Mouse (Mus musculus) urinary bladder, postnatal 4 days (tissue): ENCODE results near the gene Mblac2.
"Not testable (repeated sequence)": the region's sequence is repeated elsewhere in the genome, so short reads cannot be mapped to it uniquely, and the experiment has no call there.

ENCODE experiments used
- DNase-seq, 2 experiments: peaks; one replicate each; pipeline ENCODE4 v3.0.0; 2021 to 2022; ENCODE audit warnings: low spot score in 2 of 2

Gene Mblac2

DNA sequence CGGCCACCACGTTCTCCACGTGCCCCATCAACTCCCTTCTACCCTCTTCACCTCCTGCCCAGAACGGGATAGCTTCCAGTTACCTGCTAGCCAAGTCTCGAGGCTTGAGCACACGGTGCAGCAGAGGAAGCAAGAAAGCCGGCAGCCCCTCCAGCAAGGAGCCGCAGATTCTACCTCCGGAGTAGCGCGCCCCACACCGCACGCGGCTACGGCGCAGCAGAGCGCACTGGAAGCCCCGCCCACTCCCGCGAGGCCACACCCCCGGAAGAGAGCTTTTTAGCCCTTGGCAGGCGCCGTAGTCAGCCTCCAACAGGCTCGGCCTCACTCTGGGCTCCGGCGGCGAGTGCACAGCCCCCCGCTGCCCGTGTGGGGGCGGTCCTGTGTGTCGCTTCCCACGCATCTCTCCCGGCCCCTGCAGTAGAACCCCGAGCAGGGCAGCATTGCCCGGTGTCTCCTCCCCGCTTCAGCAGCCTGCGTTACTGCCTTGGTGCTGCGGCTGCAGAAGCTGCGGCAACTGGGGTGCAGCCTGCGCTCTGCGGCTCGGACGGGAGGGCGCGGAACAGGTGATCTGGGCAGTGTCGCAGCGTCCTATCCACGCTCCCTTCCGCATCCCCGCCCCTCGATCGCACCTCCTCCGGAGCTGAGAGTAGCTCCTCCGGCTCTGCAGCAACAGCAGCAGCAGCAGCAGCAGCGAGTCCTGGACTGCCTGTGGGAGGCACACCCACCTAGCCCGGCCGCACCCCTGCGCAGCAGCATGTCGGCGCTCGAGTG, at the start of gene Mblac2, which contains the start of gene Polr3g:
Mblac2 (plus strand) TSS at position 567 of the 771 bp plus-strand sequence.
Polr3g (minus strand) TSS at position 239 of the 771 bp plus-strand sequence.
- peak; percentile 92 to 96 for DNase-seq

DNA sequence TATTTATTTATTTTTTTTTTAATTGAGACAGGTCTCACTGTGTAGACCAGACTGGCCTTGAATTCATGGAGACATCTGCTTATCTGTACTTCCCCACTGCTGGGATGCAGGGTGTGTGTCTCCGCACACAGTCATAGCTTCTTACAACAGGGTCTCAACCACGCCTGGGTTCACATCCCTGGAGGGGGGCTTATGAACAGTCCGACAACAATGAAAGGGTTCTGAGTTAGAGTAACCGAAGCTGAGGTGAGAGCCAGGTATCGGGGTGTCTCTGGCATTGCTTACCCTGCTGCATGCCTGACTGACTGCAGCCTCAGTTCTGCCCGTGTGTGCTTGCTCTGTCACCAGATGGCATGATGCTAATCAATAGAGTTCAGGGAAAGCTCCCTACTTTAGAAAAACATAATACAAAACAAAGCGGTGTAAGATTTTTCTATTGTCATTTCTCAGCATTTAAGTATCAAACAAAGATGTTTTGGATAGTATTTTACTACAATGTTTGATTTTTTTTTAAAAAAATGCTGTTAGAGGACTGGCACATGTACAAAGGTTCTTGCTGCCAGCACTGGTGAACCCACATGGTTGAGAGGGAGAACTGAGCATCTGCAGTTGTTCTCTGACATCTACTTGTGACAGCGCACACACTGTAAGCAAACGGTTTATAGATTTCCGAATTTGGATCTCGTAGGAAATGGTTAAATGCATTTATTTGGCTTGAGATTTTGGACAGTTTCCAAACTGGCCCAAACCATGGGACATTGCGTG, 47.4 kb upstream of the Mblac2 start:
- no peak for DNase-seq

DNA sequence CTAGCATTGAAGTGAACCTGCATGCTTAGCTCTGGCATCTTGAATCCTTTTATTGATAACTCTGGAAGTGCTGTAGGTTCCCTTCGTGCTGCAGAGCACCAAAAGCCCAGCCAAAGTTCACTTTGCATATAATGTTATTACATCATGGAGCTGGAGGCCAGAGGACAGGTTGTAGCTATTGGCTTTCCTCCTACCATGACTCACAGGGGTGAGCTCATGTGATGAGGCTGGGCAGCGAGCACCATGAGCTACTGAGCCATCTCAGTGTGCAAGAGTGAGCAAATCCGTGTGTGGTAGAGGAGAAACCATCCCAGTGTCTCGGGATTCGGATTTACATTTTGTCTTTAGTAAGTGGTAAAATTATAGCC, 46.8 kb upstream of the Mblac2 start:
- no peak for DNase-seq

DNA sequence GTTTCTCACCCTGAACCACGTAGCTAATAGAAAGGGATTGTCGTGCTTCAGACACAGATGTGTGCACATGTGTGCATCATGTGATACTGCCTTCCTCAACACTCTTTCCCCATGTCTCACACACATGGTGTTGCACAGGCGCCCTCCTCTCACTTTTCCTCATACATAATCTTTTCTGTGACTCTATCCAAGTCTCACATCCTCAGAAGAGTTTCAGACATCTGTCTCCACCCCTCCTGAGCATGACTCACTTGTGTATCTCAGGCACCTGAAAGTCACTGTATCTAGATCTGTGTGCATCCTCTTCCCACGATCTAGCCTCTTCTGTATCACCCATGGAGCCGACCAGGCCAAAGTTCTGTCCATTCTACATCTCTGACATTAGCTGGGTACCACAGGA, 43.4 kb upstream of the Mblac2 start:
- no peak for DNase-seq

- no peak for DNase-seq
Observed at GRCm38 (mm10) chr13:81675333-81675732, 35.8 kb upstream of the Mblac2 start.

DNA sequence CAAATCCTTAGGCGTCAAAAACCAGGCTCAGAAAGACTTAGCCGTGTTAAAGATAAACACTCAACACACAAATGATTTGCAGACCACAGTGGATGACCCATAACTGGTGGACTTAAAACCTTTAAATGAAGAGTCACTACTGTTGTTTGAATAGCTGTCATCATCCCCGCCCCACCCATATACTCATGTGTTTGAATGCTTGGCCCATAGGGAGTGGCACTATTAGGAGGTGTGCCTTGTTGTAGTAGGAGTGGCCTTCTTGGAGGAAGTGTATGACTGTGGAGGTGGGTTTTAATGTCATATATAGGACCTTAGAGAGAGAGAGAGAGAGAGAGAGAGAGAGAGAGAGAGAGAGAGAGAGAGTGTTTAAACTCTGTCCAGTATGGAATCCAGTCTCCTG, 28.0 kb upstream of the Mblac2 start:
- no peak for DNase-seq

DNA sequence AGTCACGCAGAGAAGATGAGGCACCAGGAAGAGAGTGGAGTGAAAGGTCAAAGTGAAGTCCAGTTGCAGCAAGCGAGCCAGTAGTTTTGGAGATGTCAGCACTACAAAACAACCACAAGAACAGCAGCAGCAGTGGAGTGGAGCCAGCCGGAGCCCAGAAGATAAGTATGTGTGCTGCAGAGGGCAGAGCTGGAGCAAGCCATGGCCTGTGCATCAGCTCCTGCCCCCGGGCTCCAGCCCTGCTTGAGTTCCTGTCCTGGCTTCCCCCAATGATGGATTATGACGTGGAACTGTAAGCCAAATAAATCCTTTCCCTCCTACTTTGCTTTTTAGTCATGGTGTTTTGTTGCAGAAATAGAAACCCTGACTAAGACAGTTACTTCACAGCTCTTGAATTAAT, 26.9 kb upstream of the Mblac2 start:
- no peak for DNase-seq

DNA sequence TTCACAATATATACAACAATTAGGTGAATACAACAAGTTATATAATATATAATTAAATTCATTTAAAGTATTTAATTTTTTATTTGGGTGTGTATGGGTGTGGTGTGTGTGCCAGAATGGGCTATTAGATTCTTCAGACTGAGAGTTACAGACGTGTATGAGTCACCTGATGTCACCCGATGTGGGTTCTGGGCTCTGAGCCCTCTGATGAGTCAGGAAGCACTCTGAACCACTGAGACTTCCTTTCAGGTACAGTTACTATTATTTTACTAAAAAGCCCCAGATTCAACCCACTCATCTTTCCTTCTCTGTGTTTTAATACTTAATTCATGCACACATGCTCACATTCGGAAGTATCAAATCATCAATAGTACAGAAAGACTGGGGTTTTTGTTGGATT, 26.3 kb upstream of the Mblac2 start:
- DNase-seq, result no peak

DNA sequence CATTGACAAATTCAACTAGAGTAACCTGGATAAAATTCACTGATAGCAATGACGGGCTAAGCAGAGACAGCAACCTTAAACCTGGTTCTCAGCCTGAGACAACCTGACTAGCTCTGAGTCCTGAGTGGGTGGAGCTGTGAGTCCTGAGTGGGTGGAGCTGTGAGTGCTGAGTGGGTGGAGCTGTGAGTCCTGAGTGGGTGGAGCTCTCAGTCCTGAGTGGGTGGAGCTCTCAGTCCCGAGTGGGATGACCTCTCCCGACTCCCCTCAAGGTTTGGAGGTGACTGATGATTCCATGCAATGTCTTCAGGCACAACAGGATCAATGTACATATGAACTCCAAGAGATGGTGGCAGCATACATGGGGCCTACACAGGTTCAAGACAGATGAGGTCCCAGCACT, 21.6 kb upstream of the Mblac2 start:
- DNase-seq, result no peak

DNA sequence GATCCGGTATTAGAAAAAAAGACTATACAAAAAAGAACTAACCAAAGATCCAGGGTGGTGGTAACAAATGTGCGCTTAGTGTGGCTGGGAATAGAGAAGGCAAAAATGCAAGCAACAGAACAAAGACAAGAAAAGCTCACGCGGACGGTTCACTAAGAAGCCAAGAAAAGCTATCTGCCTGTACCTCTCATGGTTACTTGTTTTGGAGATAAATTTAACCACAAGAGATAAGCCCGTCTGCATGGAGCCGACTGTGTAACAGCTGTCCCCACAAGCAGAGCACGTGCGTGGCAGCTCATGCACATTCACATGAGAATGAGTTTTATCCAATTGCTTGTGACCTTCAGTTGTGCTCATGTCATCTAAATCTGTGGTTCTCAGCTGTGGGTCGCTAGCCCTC, 20.7 kb upstream of the Mblac2 start:
- DNase-seq, result no peak

GRCm38 (mm10) chr13:81691606-81692005, 19.5 kb upstream of the Mblac2 start:
- DNase-seq, result no peak

GRCm38 (mm10) chr13:81694446-81694845, 16.7 kb upstream of the Mblac2 start:
- no peak for DNase-seq

- no peak for DNase-seq
Observed at GRCm38 (mm10) chr13:81703148-81703547, 8.0 kb upstream of the Mblac2 start.

- no peak for DNase-seq
Observed at GRCm38 (mm10) chr13:81703621-81704020, 7.5 kb upstream of the Mblac2 start.

GRCm38 (mm10) chr13:81706311-81706710, 4.8 kb upstream of the Mblac2 start:
- no peak for DNase-seq

DNA sequence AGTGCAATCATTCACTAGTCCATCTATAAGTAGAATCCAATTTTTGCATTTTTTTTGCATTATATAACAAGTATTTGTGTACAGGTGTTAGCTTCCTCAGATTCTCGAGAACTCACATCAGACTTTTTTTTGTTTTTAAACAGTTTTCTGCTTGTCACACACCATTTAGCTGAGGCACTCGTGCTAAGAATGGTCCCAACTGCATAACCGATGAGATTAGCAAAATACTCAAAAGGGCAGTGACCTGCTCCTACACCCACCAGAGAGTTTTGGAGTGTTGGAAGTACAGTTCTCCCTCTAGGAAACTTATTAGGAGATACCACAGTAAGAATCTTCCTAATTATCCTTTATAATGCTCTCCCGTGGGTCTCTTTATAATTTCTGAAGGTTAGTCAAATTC, 1.3 kb upstream of the Mblac2 start:
- DNase-seq, result no peak

DNA sequence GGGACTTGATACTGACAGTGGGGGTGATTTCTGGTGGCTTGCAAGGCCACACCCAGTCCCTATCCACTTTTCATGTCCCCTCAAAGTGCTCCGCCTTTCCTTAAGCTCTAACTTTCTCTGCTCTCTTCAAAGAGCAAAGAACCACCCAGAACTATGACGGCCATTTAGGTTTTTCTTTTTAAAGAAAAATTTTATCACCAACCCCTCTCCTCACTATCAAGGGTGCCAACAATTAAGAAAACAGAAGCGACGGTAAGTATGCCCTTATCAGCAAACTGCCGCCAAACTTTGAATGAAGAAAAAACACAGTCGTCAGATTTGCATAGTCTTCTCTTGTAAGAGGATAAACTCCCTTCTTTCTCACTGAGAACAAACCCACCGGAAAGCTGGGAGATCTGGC, 875 bp upstream of the Mblac2 start:
- no peak for DNase-seq

DNA sequence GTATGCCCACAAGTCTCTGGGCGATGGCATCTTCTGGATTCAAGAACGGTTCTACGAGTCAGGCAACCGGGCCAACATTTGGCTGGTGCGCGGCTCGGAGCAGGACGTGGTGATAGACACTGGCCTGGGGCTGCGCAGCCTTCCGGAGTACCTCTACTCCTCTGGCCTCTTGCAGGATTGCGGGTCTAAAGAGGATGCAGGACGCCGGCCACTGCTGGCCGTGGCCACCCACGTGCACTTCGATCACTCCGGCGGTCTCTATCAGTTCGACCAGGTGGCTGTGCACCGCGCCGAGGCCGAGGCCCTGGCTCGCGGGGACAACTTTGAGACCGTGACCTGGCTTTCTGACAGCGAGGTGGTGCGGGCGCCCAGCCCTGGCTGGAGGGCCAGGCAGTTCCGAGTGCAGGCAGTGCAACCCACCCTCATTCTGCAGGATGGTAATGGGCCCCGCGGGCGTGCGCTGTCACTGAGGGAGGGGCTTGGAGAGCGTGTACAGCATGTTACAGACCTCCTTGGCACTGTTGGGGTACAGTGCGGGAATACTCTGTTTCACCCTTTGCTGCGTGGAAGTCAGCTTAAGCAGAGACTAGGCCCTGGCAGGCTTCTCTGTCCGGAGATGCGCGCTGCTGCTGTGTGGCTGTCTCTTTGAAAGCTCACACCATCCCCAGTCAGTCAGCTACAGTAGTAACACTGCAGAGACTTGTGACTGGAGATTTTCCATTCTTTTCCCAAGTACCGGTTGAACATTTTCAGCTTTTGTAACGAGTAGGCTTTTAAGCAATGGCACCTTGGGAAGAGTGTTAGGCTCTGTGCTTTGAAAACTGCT, 618 bp downstream of the Mblac2 start:
- peak in 1 of 2 experiments; percentile 25 for DNase-seq

DNA sequence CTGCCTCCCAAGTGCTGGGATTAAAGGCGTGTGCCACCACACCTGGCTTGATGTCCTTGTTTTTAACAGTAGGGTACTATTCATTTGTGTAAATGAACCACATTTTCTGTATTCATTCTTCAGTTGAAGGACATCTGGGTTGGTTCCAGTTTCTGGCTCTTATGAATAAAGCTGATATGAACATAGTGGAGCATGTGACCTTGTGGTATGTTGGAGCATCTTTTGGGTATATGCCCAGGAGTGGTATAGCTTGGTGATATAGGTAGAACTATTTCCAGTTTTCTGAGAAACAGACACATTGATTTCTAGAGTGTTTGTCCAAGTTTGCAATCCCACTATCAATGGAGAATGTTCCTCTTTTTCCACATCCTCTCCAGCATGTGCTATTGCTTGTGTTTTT, 2.8 kb downstream of the Mblac2 start:
- DNase-seq, result no peak

- DNase-seq, result not testable (repeated sequence)
Observed at GRCm38 (mm10) chr13:81728141-81728540, 17.0 kb downstream of the Mblac2 start.

DNA sequence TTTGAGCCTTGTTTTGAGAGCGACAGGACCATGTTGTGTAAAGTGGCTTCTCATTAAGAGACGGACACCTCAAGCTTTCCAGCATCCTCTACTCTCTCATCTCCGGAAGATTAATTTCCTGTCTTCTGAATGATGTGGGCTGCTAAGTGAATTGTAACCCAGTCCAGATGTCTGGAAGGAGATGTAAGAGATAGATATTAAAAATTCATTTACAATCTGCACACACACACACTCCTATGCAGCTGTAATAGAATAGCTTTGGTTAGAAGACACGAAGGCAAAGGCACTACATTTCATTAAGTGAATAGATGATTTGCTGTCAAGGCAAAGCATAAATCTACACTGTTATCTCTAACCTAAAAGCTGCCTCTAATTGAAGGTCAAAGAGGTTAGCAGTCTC, 18.0 kb downstream of the Mblac2 start:
- DNase-seq, result no peak

GRCm38 (mm10) chr13:81730362-81730761, 19.2 kb downstream of the Mblac2 start:
- no peak for DNase-seq
